12 mouse cellular contexts compared by ENCODE assay signal in genomic region chr8:125187044-125187443, GRCm38 (mm10).
DNase-seq lines count a peak whose midpoint lies in the region; ATAC-seq and TF ChIP-seq lines count a peak whose summit lies in the region.
"Had no signal": no experiment of that assay in that cellular context is flagged by ENCODE, and none has a peak within 500 bp of the region (broad histone marks: within the 10 kb centered on the region; RNA-seq: fewer than 3 reads in every experiment).

No protein-coding gene starts in this region.

- no peak for TF ChIP-seq POLR2A in olfactory bulb, adult 2 months (IDR thresholded peaks at IDR 0.05; ENCODE audit: insufficient read depth, low read depth, low read length)

- H3K4me2 ChIP-seq in heart, embryonic 14.5 days (ENCODE audit: low read length): peak overlapping the region; percentile 63
- peak overlapping the region; percentile 34 for H3K4me2 ChIP-seq in lung, postnatal 0 days (replicated peaks; ENCODE audit: low read depth, low read length)
- 0 out of 2 replicates have a peak overlapping the region, but pooled peaks have one; percentile 16 for H3K4me2 ChIP-seq in embryonic facial prominence, embryonic 14.5 days (ENCODE audit: low read depth, low read length)
- H3K4me2 ChIP-seq: hindbrain, embryonic 15.5 days; liver, embryonic 15.5 days had no signal

- peaks cover 15 to 23% of the 10 kb centered on the region in 2 experiments for H3K4me1 ChIP-seq in heart, embryonic 14.5 days (ENCODE audit: control insufficient read depth in 2 of 2, insufficient read depth in 2 of 2, low read length in 2 of 2)
- no peaks in the 10 kb centered on the region for H3K4me1 ChIP-seq in lung, postnatal 0 days (ENCODE audit: insufficient read depth, low read depth, low read length)
- H3K4me1 ChIP-seq in embryonic facial prominence, embryonic 14.5 days (ENCODE audit: control insufficient read depth, insufficient read depth, low read length): peaks cover 6% of the 10 kb centered on the region; the same call in 1 of the 2 replicates
- H3K4me1 ChIP-seq in olfactory bulb, adult 2 months (ENCODE audit: control insufficient read depth, insufficient read depth, low read length): no peaks in the 10 kb centered on the region; the same call in 1 of the 2 replicates
- H3K4me1 ChIP-seq: liver, embryonic 15.5 days had no signal

- peak overlapping the region in 1 of 2 experiments; percentile 24; a peak in 2 of 4 replicates for H3K27ac ChIP-seq in heart, embryonic 14.5 days (replicated peaks in 1 of 2; ENCODE audit: control insufficient read depth in 1 of 2, insufficient read depth in 1 of 2, low read depth in 2 of 2, low read length in 2 of 2)
- H3K27ac ChIP-seq in lung, postnatal 0 days (ENCODE audit: low read length): no peak overlapping the region
- H3K27ac ChIP-seq in embryonic facial prominence, embryonic 14.5 days (replicated peaks; ENCODE audit: low read depth, low read length): no peak overlapping the region
- no peak overlapping the region for H3K27ac ChIP-seq in olfactory bulb, adult 2 months (ENCODE audit: insufficient read depth, low read depth, low read length)
- H3K27ac ChIP-seq: hindbrain, embryonic 15.5 days; liver, embryonic 15.5 days had no signal

- TF ChIP-seq EP300 in lung, postnatal 0 days (IDR thresholded peaks at IDR 0.05): no peak

- 15% methylated on average over 10 of the region's 10 CpGs for WGBS in heart, embryonic 14.5 days
- WGBS in lung, postnatal 0 days: 24% methylated on average over 10 of the region's 10 CpGs
- 24% methylated on average over 10 of the region's 10 CpGs for WGBS in embryonic facial prominence, embryonic 14.5 days
- 44% methylated on average over 10 of the region's 10 CpGs for WGBS in olfactory bulb, adult 2 months

- ATAC-seq in heart, embryonic 14.5 days (ENCODE audit: insufficient number of reproducible peaks, insufficient read depth, low FRiP score, low read depth): no peak
- no peak for ATAC-seq in lung, postnatal 0 days
- no peak for ATAC-seq in embryonic facial prominence, embryonic 14.5 days (ENCODE audit: low read depth)

- peak overlapping the region; percentile 64 for H3K9ac ChIP-seq in heart, embryonic 14.5 days (ENCODE audit: low read length)
- no peak overlapping the region for H3K9ac ChIP-seq in lung, postnatal 0 days (replicated peaks; ENCODE audit: low read depth)
- H3K9ac ChIP-seq in embryonic facial prominence, embryonic 14.5 days (ENCODE audit: low read depth, low read length): no peak overlapping the region
- H3K9ac ChIP-seq: hindbrain, embryonic 15.5 days; liver, embryonic 15.5 days had no signal

- no peak for DNase-seq in heart, adult 18-20 months
- DNase-seq in lung, postnatal 0 days (ENCODE audit: low spot score): peak; percentile 4
- DNase-seq in lung, postnatal 25 days (ENCODE audit: low spot score): no peak
- DNase-seq in embryonic facial prominence, embryonic 14.5 days (ENCODE audit: low spot score): no peak
- DNase-seq in thymus, postnatal 4 days: no peak
- DNase-seq: adrenal gland, postnatal 25 days; cerebellum, adult 11-12 months; kidney, postnatal 10 days had no signal

- no peaks in the 10 kb centered on the region for H3K36me3 ChIP-seq in heart, embryonic 14.5 days (ENCODE audit: control insufficient read depth, insufficient read depth, low read length)
- H3K36me3 ChIP-seq in lung, postnatal 0 days (ENCODE audit: insufficient read depth, low read length): no peaks in the 10 kb centered on the region
- H3K36me3 ChIP-seq in embryonic facial prominence, embryonic 14.5 days (ENCODE audit: control insufficient read depth, insufficient read depth, low read length): no peaks in the 10 kb centered on the region
- H3K36me3 ChIP-seq: hindbrain, embryonic 15.5 days; liver, embryonic 15.5 days had no signal

- H3K9me3 ChIP-seq in heart, embryonic 14.5 days (ENCODE audit: control insufficient read depth, low read length): no peaks in the 10 kb centered on the region
- H3K9me3 ChIP-seq in lung, postnatal 0 days (ENCODE audit: low read length): no peaks in the 10 kb centered on the region
- no peaks in the 10 kb centered on the region for H3K9me3 ChIP-seq in embryonic facial prominence, embryonic 14.5 days (ENCODE audit: control insufficient read depth, low read length)
- H3K9me3 ChIP-seq: hindbrain, embryonic 15.5 days; liver, embryonic 15.5 days had no signal

- TF ChIP-seq CTCF in lung, postnatal 0 days (IDR thresholded peaks at IDR 0.05): no peak
- TF ChIP-seq CTCF in olfactory bulb, adult 2 months (IDR thresholded peaks at IDR 0.05; ENCODE audit: insufficient read depth, low read depth, low read length): no peak

- H3K27me3 ChIP-seq in heart, embryonic 14.5 days (ENCODE audit: control insufficient read depth, insufficient read depth, low read length): no peaks in the 10 kb centered on the region
- H3K27me3 ChIP-seq in lung, postnatal 0 days (replicated peaks; ENCODE audit: insufficient read depth, low read length): no peaks in the 10 kb centered on the region
- H3K27me3 ChIP-seq in embryonic facial prominence, embryonic 14.5 days (replicated peaks; ENCODE audit: control insufficient read depth, insufficient read depth, low read length): 0 out of 2 replicates have a peak, but pooled peaks cover 3% of the 10 kb centered on the region

- H3K4me3 ChIP-seq in heart, embryonic 14.5 days (ENCODE audit: control insufficient read depth in 1 of 2, insufficient read depth in 1 of 2, low read depth in 1 of 2, low read length in 2 of 2): peak overlapping the region; percentile 25 to 29
- no peak overlapping the region for H3K4me3 ChIP-seq in lung, postnatal 0 days (ENCODE audit: low read depth, low read length)
- no peak overlapping the region for H3K4me3 ChIP-seq in embryonic facial prominence, embryonic 14.5 days (ENCODE audit: low read depth, low read length)
- peak overlapping the region; percentile 5; the same call in 1 of the 2 replicates for H3K4me3 ChIP-seq in olfactory bulb, adult 2 months (ENCODE audit: insufficient read depth, low read depth, low read length)
- H3K4me3 ChIP-seq: hindbrain, embryonic 15.5 days; liver, embryonic 15.5 days had no signal

Comparison
In these comparisons a context has a peak if more than half of its experiments do, and no peak if none do; other contexts are left out.
1. H3K4me3 ChIP-seq: peak in heart, embryonic 14.5 days (2 of 2) and olfactory bulb, adult 2 months (single experiment); none in lung, postnatal 0 days (single experiment) and embryonic facial prominence, embryonic 14.5 days (single experiment).
2. Peak in every context shown above with its lines, with median percentiles within 50 percentile points of each other: H3K4me2 ChIP-seq.